Mouse (Mus musculus): Measurements from ENCODE around the gene Prss8.
"Not testable (repeated sequence)": the region's sequence is repeated elsewhere in the genome, so short reads cannot be mapped to it uniquely, and the experiment has no call there.

The Prss8 gene

GRCm38 (mm10) chr7:127929923-127930322, at the start of gene Prss8:
Gene Prss8 (minus strand): TSS chr7:127930104.
- DNase-seq (ENCODE audit: low spot score in 2 of 2) = no peak

DNA sequence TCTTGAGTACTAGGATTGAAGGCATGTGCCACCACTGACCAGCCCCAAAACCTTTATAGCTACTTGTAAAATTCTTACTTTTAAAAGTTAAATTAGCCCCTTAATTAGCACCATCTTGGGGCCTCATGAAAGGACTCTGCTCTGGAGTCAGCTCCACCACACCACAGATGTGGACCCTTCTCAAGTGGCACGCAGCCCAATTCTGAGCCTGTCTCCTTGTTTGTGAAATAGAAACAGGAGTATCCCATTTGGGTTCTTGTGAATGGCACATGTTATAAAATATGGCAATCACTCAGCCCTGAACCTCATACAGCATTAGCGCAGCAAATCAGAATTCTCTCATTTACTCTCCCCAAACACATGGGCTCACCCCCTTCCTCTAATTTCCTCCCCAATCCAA, 49.0 kb upstream of the Prss8 start:
- no peak for DNase-seq (ENCODE audit: low spot score in 2 of 2)

DNA sequence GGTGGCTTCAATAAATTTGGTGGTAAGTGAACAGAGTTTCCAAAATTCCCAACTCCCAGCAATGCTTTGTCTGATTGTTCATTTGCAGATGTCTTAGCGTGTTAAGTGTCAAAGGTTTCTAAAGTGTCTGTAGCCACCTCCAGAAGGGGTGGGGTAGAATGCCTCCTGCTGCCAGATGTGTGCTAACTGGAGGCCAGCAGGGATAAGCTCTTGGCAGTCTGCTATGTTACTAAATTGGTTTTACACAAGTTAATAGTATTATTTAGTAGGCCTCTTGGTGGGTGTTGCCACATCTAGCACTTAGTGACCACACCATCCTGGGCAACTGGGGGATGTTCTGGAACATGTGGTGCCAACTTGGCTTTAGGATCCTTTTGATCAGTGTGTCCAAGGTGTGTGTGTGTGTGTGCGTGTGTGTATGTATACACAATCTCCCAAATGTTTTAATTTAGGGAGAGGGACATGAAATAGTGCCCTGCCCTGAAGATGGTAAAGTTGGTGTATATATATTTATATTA, 44.6 kb upstream of the Prss8 start:
- no peak for DNase-seq (ENCODE audit: low spot score in 2 of 2)

DNA sequence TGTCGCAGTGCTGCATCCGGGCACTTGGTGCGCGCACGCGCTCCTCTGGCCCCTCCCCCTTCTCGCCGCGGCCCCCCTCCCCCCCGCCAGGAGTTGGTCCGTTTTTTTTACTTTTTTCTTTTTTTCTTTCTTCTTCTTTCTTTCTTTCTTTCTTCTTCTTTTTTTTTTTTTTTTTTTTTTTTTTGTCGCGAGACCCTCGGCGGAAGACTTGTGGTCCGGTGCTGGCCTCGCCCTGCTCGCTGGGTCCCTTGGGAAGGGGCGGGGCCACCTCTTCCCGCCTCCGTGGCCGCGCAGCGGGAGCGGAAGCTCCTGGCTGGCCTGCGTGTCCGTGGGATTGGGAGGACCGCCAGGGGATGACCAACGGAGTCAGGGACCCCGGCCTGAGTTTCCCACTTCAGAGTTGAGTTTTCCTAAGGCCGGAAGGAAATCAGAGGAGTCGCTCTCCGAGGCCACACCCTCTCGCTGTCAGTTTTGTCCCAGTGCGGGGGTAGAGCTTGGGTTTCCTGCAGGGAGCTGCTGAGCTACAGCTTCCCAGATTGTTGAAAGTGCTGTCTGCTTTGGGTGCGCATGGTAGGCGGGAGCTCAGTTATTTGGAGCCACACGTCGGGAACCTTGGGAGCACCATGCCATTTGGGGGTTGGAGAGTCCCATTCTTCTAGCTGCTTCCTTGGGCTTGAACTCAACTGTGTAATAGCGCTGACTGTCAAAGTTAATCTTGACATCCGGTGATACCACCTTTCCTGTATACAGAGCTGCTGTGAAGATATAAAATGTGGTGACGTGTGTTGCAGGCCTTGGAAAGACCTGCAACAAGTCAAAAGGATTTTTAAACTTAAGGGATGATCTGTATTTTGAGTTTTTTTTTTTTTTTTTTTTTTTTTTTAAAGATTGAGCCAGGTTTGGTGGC, 38.3 kb upstream of the Prss8 start:
- peak; percentile 48 to 64 for DNase-seq (ENCODE audit: low spot score in 2 of 2)

DNA sequence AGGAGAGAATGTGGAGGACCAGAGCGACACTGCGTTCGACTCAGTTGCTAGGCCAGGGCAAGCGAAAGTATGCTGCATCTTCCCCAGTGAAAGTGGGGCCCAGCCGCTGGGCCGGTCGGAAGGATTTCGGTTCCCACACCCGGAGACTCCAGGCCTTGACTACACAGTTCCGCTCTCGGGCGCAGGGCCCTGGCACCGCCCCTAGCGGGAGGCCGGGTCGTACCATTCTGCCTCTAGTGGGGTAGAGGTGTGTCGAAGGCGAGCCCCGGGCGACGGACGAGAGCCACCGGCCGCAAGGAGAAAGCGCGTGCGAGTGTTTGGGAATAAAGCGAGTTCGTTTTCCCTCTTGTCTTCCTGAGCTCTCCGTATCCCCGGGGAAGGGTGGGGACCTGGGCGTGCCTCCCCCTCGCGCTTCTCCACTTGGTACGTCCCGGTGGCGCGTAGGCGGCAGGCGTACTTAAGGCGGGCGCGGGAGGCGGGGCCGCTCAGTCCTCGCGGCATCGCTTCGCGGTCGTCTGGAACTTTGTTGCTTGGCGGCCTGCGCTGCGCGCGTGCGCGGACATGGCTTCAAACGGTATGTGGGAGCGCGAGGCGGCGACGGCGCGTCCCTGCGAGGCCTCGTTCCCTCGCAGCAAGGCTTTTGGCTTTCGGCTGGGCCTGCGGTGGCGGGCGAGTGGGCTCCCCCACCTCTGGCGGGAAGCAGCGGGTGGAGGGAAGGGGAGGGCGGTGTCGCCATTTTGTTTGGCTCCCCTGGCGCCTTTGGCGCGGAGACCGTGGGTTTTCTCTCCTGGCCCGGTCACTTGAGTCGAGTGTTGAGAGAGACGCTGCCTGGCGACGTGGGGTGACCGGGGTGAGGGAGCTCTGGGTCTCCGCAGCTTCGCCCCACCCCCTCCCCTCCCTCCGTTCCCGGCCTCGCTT, 37.4 kb upstream of the Prss8 start, which contains the start of gene Fus:
TSS of gene Fus (plus strand) at position 454 of the 918 bp plus-strand sequence.
- DNase-seq (ENCODE audit: low spot score in 2 of 2) = peak; percentile 89 to 95

DNA sequence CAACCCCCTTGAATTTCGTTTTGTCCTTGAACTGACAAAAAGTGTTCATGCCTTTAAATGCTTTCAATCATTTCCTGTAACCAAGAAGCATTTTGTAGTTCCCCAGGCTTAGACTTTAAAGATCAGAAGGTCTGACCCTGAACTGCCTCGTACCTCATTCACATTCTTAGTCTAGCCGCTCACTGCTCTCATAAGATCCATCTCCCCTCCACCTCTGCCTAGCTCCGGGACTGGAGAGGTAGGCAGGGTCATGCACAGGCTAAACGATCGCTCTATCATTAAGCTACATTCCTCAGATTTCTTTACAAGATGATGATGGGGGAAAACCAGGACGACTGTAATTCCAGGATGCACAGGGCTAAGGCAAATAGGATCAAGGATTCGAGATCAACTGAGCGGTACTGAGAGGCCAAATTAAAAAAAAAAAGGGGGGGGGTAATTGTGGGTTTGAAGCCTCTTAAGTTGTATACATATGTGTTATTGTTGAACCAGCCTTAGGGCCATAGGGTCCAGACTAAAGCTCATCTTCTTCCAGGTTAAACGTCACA, 36.5 kb upstream of the Prss8 start:
- no peak for DNase-seq (ENCODE audit: low spot score in 2 of 2)

DNA sequence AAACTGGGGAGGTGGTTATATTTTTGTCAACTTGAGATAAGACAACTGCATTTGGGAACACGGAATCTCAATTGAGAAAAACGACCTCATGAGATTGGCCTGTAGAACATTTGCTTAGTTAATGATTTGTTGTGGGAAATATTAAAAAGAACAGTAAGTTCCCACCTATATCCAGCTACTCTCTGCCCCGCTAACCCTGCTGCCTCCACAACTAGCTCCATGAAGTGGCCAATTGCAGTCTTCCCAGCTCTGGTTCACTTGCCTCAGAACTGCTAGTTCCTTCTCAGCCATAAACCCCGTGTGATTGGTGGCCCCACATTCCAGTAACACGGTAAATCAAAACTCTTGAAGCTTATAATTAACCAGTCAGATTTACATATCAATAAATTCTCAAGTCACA, 29.5 kb upstream of the Prss8 start:
- DNase-seq (ENCODE audit: low spot score in 2 of 2) = no peak

DNA sequence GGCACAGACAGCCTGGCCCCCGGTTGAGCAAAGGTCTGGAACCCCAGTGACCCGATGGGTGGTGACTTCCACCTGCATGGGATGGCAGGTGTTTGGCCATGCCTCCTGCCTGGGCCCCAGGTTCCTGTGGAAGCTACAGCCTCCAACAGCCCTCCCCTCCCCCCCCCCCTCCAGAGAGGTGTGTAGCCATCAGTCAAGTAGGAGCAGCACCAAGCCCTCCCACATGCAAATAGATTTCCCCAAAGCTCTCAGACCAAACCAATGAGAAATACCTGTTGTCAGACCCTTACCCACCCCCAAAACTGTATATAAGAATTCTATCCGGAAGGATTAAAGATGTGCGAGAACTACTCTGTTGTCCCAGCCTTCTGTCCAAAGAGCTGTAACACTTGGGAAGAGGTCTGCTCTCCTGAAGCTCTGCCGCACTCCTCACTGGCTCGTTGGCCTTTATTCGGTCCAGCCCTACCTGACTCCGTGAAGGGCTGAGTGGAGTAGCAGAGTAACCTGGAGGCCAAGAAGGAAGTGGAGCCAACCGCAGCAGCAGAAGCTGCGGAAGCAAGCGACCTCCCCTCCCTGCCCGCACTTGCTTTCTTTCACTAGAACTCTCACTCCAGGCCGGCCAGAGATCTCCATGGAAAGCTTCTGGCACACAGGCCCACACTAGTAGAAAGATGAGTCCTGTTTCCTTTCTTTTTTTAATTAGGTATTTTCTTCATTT, 23.1 kb upstream of the Prss8 start:
- DNase-seq (ENCODE audit: low spot score in 2 of 2) = no peak

GRCm38 (mm10) chr7:127946470-127947023, 16.6 kb upstream of the Prss8 start, which contains the start of gene Prss36:
Gene Prss36 (minus strand): TSS chr7:127946725.
- no peak for DNase-seq (ENCODE audit: low spot score in 2 of 2)

DNA sequence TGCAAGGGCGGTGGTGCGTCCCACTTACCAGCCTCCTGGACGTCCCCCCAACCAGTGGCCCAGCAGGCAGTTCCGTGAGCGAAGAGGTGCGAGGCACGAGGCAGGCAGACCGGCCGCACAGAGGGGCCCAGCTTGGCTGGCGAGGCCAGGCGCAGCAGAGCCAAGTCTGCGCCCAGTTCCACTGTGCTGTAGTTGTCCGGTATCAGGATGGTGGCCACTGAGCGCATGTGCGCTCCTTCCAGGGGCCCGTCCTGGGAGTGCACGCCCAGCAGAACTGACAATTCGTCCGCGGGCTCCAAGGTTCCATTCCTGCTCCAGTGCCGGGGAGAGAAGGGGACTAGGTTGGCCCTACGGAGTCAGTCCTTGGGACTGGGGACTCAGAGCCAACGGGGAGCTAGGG, 14.7 kb upstream of the Prss8 start:
- no peak for DNase-seq (ENCODE audit: low spot score in 2 of 2)

DNA sequence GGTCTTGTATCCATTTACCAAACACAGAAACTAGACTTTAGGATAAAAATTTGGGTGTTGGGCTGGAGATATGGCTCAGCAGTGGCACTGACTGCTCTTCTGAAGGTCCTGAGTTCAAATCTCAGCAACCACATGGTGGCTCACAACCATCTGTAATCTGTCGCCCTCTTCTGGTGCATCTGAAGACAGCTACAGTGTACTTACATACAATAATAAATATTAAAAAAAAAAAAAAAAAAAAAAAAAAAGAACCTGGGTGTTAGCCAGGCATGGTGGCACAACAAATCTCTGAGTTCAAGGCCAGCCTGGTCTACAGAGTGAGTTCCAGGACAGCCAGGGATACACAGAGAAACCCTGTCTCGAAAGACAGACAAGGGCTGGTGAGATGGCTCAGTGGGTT, 12.2 kb upstream of the Prss8 start:
- not testable (repeated sequence) for DNase-seq (ENCODE audit: low spot score in 2 of 2)

- DNase-seq (ENCODE audit: low spot score in 2 of 2) = no peak
Measured at GRCm38 (mm10) chr7:127936216-127936884, 6.4 kb upstream of the Prss8 start.

DNA sequence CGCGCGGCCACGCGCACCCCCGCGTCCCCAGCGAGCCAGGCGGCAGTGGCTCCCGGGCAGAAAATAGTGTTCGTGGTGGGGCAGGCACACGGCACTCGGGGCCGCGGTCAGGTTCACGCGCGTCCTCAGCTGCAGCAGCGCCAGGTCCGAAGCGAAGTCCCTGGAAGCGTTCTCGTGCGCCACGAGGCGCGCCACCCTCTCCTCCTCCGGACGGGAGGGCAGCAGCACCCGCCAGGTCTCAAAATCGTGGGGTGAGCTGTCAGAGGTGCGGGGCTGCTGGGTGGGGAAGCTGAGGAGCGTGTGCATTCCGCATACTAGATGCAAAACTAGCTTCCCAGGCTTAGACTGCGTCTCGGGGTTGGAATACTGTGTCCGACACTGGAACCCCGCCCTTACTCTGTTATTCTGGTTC, 5.8 kb upstream of the Prss8 start:
- no peak for DNase-seq (ENCODE audit: low spot score in 2 of 2)

DNA sequence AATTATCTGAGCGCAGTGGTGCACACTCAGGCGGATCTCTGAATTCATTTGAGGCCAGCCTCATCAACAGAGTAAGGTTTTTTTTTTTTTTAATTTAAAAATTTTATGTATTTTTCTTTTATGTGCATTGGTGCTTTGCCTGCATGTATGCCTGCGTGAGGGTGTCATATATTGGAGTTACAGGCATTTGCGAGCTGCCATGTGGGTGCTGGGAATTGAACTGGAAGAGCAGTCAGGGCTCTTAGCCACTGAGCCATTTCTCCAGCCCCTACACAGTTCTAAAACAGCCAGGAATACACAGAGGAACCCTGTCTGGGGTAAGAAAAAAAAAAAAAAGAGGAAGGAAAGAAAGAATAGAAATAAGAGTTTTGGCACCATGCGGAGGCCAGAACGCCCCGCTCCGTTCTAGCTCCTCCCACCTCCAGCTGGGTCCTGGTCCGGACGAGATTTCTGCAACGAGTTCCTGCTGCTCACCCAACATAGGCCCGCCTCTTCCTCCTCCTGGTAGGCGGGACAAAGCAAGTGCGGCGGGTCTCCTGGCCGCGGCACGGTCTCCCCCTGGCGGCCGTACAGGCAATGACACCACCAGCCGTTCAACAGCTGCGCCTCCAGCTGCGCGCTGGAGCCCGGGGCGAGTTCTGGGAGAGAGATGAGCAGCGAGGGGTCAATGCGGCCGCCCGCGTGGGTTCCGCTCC, 5.3 kb upstream of the Prss8 start:
- DNase-seq (ENCODE audit: low spot score in 2 of 2) = peak; percentile 90 to 94

DNA sequence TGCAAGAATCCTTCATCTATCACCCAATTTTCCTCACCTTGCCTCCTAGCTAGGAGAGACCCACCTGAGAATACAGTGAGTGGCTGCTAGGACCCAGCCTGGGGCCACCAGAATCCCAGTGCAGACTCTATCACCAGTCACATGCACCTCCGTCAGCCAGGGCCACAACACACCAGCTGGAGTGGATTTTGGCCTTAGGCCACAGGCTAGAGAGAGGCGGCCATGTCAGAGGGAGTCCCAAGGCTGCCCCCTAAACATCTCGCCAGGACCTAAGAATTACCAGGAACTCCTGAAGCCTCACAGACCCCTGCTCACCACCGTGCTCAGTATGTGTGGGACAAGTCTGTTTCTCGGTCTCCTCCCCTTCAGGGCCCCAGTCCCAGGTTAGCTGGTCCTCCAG, 4.2 kb upstream of the Prss8 start:
- no peak for DNase-seq (ENCODE audit: low spot score in 2 of 2)

DNA sequence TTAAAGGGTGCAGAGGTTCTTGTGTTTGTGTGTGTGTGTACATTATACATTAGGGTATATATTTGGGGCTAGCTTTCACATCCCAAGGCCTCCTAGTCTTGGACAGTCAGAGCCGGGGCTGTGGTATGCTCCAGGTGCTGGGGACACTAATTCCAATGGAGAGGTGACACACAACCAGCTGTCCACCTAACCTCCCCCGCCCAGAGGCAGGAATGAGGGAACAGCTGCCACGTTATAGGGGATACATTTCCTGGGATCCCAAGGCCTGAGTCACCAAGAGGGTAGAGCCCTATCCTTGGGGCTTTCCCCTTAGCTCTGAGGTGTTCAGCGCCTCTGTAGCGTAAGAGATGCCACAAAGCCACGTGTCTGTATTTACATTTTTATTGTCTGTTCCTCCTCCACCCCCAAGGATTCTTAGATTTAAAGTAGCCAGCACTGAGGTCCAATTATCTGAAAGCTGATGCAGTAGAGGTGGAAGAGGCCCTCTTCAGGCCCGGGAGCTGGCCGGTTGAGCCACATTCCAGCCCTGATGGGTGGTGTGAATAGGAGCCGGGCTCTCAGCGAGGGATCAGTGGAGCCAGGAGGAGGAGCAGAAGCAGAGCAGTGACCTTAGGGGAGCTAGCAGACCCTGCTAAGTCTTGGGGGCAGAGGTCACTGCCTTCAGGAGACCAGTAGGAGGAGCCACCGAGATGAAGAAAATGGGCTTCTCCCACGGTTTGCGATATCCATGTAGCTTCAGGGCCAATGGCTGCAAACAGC, 2.5 kb upstream of the Prss8 start:
- DNase-seq (ENCODE audit: low spot score in 2 of 2) = no peak

- no peak for DNase-seq (ENCODE audit: low spot score in 2 of 2)
Measured at GRCm38 (mm10) chr7:127931351-127932135, 1.6 kb upstream of the Prss8 start.

DNA sequence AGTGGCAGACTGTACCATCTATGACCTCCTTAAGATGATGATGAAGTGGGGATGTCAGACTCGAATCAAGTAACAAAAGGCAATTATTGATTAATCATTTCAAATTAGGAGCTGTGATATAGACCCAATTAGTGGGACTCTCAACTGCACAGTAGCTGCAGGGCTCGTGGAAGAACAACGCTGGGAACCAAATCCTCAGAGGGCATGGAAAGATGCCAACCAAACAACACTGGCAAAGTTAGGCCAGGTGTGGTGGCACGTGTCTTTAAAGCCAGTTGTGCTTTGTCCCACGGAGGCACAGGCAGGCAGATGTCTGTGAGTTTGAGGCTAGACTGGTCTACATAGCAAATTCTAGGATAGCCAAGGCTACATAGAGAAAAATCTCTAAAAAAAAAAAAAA, 732 bp upstream of the Prss8 start:
- DNase-seq (ENCODE audit: low spot score in 2 of 2) = no peak

Data from frontal cortex, postnatal 14 days (tissue).